Mouse (Mus musculus): Measurements from ENCODE around the gene Amph. TPM values are rescaled to one million over a fixed set of nuclear protein-coding genes. Genes with fewer than 3 reads are reported as not detected.

The Amph gene
- total and polyA plus RNA-seq, 3 experiments: 0.08 to 2.4 (median 1.1) TPM

DNA sequence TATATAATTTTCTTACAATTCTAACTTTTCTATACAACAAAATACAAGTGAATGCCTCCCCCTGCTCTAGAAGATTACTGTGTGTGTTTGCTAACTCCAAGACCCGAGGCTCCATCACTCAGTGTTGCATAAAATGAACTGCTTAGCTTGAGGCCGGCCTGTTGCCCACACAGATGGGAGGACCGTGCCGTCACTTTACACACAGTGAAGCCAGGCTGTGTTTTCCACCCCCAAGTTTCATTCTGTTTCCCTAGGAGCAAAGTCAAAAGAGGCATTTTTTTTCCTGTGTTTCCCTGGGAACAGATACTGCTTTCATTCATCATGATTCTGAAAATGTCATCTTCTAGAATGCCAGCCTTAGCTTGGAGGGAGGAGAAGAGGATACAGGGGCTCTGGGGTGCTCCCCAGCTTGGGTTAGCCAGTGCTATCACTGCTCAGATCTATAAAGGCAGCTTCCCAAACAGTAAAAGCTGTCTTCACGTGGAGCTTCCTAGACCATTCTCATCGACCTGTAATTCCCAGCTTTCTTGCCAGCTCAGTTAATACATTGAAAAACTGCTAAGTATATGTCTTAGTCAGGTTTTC is 79.9 kb downstream of the Amph start:
- Histone ChIP-seq H3K4me3 (ENCODE audit: low read depth, low read length) (no peak overlapping the region), H3K9me3 (replicated peaks) (no peaks in the 10 kb centered on the region), H3K4me1 (ENCODE audit: insufficient read depth, low read depth, low read length) (no peaks in the 10 kb centered on the region), H3K27me3 (ENCODE audit: insufficient read depth, low read length) (peaks cover 8% of the 10 kb centered on the region), H3K36me3 (replicated peaks) (no peaks in the 10 kb centered on the region)
- TF ChIP-seq POLR2AphosphoS5 (IDR thresholded peaks at IDR 0.05; ENCODE audit: insufficient replicate concordance, low read depth, low read length): no peak
- TF ChIP-seq CTCF (IDR thresholded peaks at IDR 0.05; ENCODE audit: low read depth, low read length): no peak
- TF ChIP-seq GATA2 (IDR thresholded peaks at IDR 0.05; ENCODE audit: borderline replicate concordance, low read depth, low read length): no peak
- TF ChIP-seq TAL1 (conservative IDR thresholded peaks at IDR 0.05; ENCODE audit: low read depth, low read length): no peak
- TF ChIP-seq GATA1 (IDR thresholded peaks at IDR 0.05; ENCODE audit: borderline replicate concordance, low read length): no peak
- ATAC-seq (ENCODE audit: extremely low read depth, insufficient number of reproducible peaks, low FRiP score, poor library complexity, severe bottlenecking) (no peak), DNase-seq (ENCODE audit: low spot score) (no peak)

DNA sequence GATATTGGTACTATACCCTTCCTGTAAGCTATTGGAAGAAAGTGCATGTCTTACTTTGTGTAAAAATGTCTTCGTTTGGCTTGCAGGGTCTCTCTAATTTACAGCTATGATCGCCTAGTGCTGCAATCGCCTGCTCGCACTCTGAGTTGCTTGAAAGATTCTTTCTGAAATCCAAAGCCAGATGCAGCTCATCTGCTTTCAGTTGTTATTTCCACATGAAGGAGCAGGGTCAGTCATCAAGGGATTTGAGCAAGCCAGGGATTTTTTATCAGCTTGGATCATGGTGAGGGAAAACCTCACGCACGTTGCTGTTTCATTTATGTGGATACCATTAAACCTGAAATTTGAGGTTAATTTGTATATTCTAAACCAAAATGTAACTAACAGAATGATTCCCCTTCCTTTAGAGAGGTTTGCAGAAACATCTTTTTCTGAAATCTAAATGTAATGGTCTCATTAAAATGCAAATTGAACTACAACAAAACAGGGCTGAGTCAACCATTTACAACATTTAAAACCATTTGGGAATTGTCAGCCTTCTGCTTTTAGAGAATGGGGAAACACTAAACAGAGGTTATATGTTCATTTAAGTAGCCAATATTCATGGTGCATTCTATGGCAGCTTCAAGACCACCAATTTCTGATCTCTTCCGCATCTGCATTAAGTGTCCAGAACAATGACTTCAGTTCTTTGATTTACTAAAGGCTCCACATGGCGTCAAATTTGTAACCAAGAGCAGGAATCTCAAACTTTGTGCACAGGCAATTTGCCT is 84.1 kb downstream of the Amph start:
- Histone ChIP-seq H3K4me3 (ENCODE audit: low read depth, low read length) (no peak overlapping the region), H3K36me3 (replicated peaks) (no peaks in the 10 kb centered on the region), H3K4me1 (ENCODE audit: insufficient read depth, low read depth, low read length) (no peaks in the 10 kb centered on the region), H3K9me3 (replicated peaks) (no peaks in the 10 kb centered on the region), H3K27me3 (ENCODE audit: insufficient read depth, low read length) (peaks cover 8% of the 10 kb centered on the region)
- DNase-seq (ENCODE audit: low spot score): no peak
- TF ChIP-seq CTCF (IDR thresholded peaks at IDR 0.05; ENCODE audit: low read depth, low read length) (no peak), GATA1 (IDR thresholded peaks at IDR 0.05; ENCODE audit: borderline replicate concordance, low read length) (no peak), GATA2 (IDR thresholded peaks at IDR 0.05; ENCODE audit: borderline replicate concordance, low read depth, low read length) (no peak), TAL1 (conservative IDR thresholded peaks at IDR 0.05; ENCODE audit: low read depth, low read length) (no peak), POLR2AphosphoS5 (IDR thresholded peaks at IDR 0.05; ENCODE audit: insufficient replicate concordance, low read depth, low read length) (no peak)
- no peak for ATAC-seq (ENCODE audit: extremely low read depth, insufficient number of reproducible peaks, low FRiP score, poor library complexity, severe bottlenecking)

DNA sequence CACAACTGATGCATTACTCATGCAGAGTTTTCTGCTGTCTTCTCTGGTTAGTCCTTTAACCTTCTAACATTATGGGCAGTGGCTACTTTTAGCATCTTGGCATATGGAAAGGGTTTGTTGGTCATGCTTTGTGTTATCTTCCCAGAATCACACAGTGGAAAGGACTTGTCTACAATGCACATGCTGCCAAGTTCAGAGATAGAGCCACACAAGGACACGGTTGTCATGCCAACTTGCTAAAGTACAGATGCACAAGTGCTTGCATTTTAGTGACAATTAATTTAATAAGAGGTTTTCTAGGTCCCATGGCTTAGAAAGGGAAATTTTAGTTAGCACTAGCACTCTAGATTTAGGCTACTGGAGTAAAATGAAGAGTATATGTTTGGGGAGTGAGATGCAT is 104.1 kb downstream of the Amph start:
- H3K4me1 ChIP-seq (ENCODE audit: insufficient read depth, low read depth, low read length): no peaks in the 10 kb centered on the region
- DNase-seq (ENCODE audit: low spot score) (no peak), ATAC-seq (ENCODE audit: extremely low read depth, insufficient number of reproducible peaks, low FRiP score, poor library complexity, severe bottlenecking) (no peak)
- H3K27me3 ChIP-seq (ENCODE audit: insufficient read depth, low read length): peaks cover 6% of the 10 kb centered on the region
- H3K4me3 ChIP-seq (ENCODE audit: low read depth, low read length): no peak overlapping the region
- no peak for TF ChIP-seq POLR2AphosphoS5 (IDR thresholded peaks at IDR 0.05; ENCODE audit: insufficient replicate concordance, low read depth, low read length)
- TF ChIP-seq CTCF (IDR thresholded peaks at IDR 0.05; ENCODE audit: low read depth, low read length): no peak
- TF ChIP-seq GATA1 (IDR thresholded peaks at IDR 0.05; ENCODE audit: borderline replicate concordance, low read length): no peak
- no peak for TF ChIP-seq GATA2 (IDR thresholded peaks at IDR 0.05; ENCODE audit: borderline replicate concordance, low read depth, low read length)
- TF ChIP-seq TAL1 (conservative IDR thresholded peaks at IDR 0.05; ENCODE audit: low read depth, low read length): no peak
- no peaks in the 10 kb centered on the region for H3K36me3 ChIP-seq (replicated peaks)
- H3K9me3 ChIP-seq (replicated peaks): no peaks in the 10 kb centered on the region

- Histone ChIP-seq H3K4me1 (ENCODE audit: insufficient read depth, low read depth, low read length) (no peaks in the 10 kb centered on the region), H3K36me3 (replicated peaks) (no peaks in the 10 kb centered on the region), H3K4me3 (ENCODE audit: low read depth, low read length) (no peak overlapping the region), H3K27me3 (ENCODE audit: insufficient read depth, low read length) (peaks cover 3% of the 10 kb centered on the region), H3K9me3 (replicated peaks) (no peaks in the 10 kb centered on the region)
- DNase-seq (ENCODE audit: low spot score) (no peak), ATAC-seq (ENCODE audit: extremely low read depth, insufficient number of reproducible peaks, low FRiP score, poor library complexity, severe bottlenecking) (no peak)
- TF ChIP-seq CTCF (IDR thresholded peaks at IDR 0.05; ENCODE audit: low read depth, low read length): no peak
- TF ChIP-seq TAL1 (conservative IDR thresholded peaks at IDR 0.05; ENCODE audit: low read depth, low read length): no peak
- no peak for TF ChIP-seq GATA1 (IDR thresholded peaks at IDR 0.05; ENCODE audit: borderline replicate concordance, low read length)
- no peak for TF ChIP-seq GATA2 (IDR thresholded peaks at IDR 0.05; ENCODE audit: borderline replicate concordance, low read depth, low read length)
- TF ChIP-seq POLR2AphosphoS5 (IDR thresholded peaks at IDR 0.05; ENCODE audit: insufficient replicate concordance, low read depth, low read length): no peak
These were observed 106.5 kb downstream of the Amph start for GRCm38 (mm10) chr13:19054504-19054903.

DNA sequence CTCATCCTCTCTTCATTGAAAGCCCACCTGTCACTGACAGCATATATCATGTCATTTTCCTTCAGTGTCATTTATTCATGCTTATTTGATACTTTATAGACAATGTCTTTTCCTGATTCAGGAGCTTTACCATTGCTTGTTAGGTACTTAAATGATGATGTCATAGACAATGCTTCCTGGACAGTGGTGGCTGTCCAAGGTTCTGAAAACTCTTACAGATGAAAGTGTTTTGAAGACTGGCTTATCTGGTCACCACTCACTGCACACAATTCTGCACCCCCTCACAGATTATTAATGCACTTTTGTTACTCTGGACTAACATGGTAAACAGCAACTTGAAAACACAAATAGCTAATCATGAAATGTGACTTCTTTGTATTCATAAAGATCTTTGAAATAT is 124.3 kb downstream of the Amph start:
- ATAC-seq (ENCODE audit: extremely low read depth, insufficient number of reproducible peaks, low FRiP score, poor library complexity, severe bottlenecking) (no peak), DNase-seq (ENCODE audit: low spot score) (no peak)
- TF ChIP-seq TAL1 (conservative IDR thresholded peaks at IDR 0.05; ENCODE audit: low read depth, low read length) (no peak), POLR2AphosphoS5 (IDR thresholded peaks at IDR 0.05; ENCODE audit: insufficient replicate concordance, low read depth, low read length) (no peak), CTCF (IDR thresholded peaks at IDR 0.05; ENCODE audit: low read depth, low read length) (no peak), GATA2 (IDR thresholded peaks at IDR 0.05; ENCODE audit: borderline replicate concordance, low read depth, low read length) (no peak), GATA1 (IDR thresholded peaks at IDR 0.05; ENCODE audit: borderline replicate concordance, low read length) (no peak)

GRCm38 (mm10) chr13:19077427-19077826 is 129.4 kb downstream of the Amph start:
- ATAC-seq (ENCODE audit: extremely low read depth, insufficient number of reproducible peaks, low FRiP score, poor library complexity, severe bottlenecking) (no peak), DNase-seq (ENCODE audit: low spot score) (no peak)
- no peaks in the 10 kb centered on the region for H3K9me3 ChIP-seq (replicated peaks)
- no peaks in the 10 kb centered on the region for H3K4me1 ChIP-seq (ENCODE audit: insufficient read depth, low read depth, low read length)
- H3K4me3 ChIP-seq (ENCODE audit: low read depth, low read length): no peak overlapping the region
- peaks cover 4% of the 10 kb centered on the region; the same call in 1 of the 2 replicates for H3K27me3 ChIP-seq (ENCODE audit: insufficient read depth, low read length)
- H3K36me3 ChIP-seq (replicated peaks): no peaks in the 10 kb centered on the region
- TF ChIP-seq GATA1 (IDR thresholded peaks at IDR 0.05; ENCODE audit: borderline replicate concordance, low read length) (no peak), CTCF (IDR thresholded peaks at IDR 0.05; ENCODE audit: low read depth, low read length) (no peak), GATA2 (IDR thresholded peaks at IDR 0.05; ENCODE audit: borderline replicate concordance, low read depth, low read length) (no peak), TAL1 (conservative IDR thresholded peaks at IDR 0.05; ENCODE audit: low read depth, low read length) (no peak), POLR2AphosphoS5 (IDR thresholded peaks at IDR 0.05; ENCODE audit: insufficient replicate concordance, low read depth, low read length) (no peak)

More for the DNA sequence above, 124.3 kb downstream of the Amph start:
- Histone ChIP-seq H3K9me3 (replicated peaks) (no peaks in the 10 kb centered on the region), H3K36me3 (replicated peaks) (no peaks in the 10 kb centered on the region), H3K4me1 (ENCODE audit: insufficient read depth, low read depth, low read length) (no peaks in the 10 kb centered on the region), H3K27me3 (ENCODE audit: insufficient read depth, low read length) (peaks cover 3% of the 10 kb centered on the region; the same call in 1 of the 2 replicates), H3K4me3 (ENCODE audit: low read depth, low read length) (no peak overlapping the region)

All from G1E (cell line).